Mouse (Mus musculus): ENCODE results near the gene Reg2. TPM values are rescaled to one million over a fixed set of nuclear protein-coding genes. Genes with fewer than 3 reads are reported as not detected.

The Reg2 gene
- polyA plus RNA-seq (2015; fragmentation: Nextera tagmentation; extraction: Ambion mirVana), result not detected in 2 replicates

GRCm38 (mm10) chr6:78395323-78395722 is at the start of gene Reg2:
Gene Reg2 (plus strand): TSS chr6:78395623.

DNA sequence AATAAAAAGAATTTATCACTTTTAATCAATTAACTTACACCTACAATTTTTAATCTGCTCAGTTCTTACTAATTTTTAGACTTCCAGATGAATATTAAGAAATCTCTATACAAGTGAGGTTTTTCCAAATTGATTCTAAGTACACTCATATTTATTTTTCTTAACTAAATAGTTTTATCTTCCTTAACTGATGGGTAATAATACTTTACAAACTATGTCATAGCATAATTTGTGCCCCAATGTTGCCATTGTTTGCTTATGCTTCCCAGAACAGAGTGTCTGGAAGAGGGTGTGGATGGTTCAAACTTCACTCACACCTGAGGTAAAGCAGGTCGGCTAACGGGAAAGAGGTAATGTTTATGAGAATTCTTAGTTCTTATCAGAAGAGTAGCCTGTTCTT is 25.1 kb upstream of the Reg2 start, which contains the start of gene Reg3b:
Gene Reg3b (plus strand): TSS at position 301 of the 400 bp plus-strand sequence.

GRCm38 (mm10) chr6:78378765-78379164 is 16.7 kb upstream of the Reg2 start, which contains the start of gene Reg3d:
Gene Reg3d (minus strand): TSS chr6:78378865.

GRCm38 (mm10) chr6:78380409-78380808 is 15.0 kb upstream of the Reg2 start, which contains the start of gene Reg3a:
Gene Reg3a (plus strand): TSS chr6:78380709.

GRCm38 (mm10) chr6:78422411-78422810 is 27.0 kb downstream of the Reg2 start, which contains the start of gene Reg1:
Gene Reg1 (plus strand): TSS chr6:78422711.

Other genes starting within 250 kb of the Reg2 start
- not detected in 2 replicates for gene Reg3b, start 25.0 kb upstream of the Reg2 start, polyA plus RNA-seq (2015; fragmentation: Nextera tagmentation; extraction: Ambion mirVana)
- gene Reg3d, start 16.8 kb upstream of the Reg2 start, polyA plus RNA-seq (2015; fragmentation: Nextera tagmentation; extraction: Ambion mirVana), result not detected in 2 replicates
- gene Reg3a, start 14.9 kb upstream of the Reg2 start, polyA plus RNA-seq (2015; fragmentation: Nextera tagmentation; extraction: Ambion mirVana), result not detected in 2 replicates
- gene Reg1, start 27.1 kb downstream of the Reg2 start, polyA plus RNA-seq (2015; fragmentation: Nextera tagmentation; extraction: Ambion mirVana), result not detected in 2 replicates
- 0.23 and 0.36 TPM in 2 replicates for gene Reg3g, start 73.2 kb downstream of the Reg2 start, polyA plus RNA-seq (2015; fragmentation: Nextera tagmentation; extraction: Ambion mirVana)